Mouse (Mus musculus) G1E-ER4 (cell line): Measurements from ENCODE around the gene BC053393. TPM values are rescaled to one million over a fixed set of nuclear protein-coding genes. Genes with fewer than 3 reads are reported as not detected.

Experiments
- GATA1 ChIP-seq: IDR thresholded peaks from one replicate; pipeline ENCODE4 v1.8.0; 2012; ENCODE audit warnings: low read length, inconsistent platforms
- polyA plus RNA-seq: library from polyadenylated mRNA; stranded (reverse); fragments of >175 nt; gene quantifications from 2 replicates; pipeline ENCODE4 v1.2.3, GENCODE M21; 2012

Gene BC053393
- polyA plus RNA-seq, 1 experiment, result not detected

- no peak for TF ChIP-seq GATA1
Measured at GRCm38 (mm10) chr11:46620414-46621168, 49.3 kb downstream of the BC053393 start.

- no peak for TF ChIP-seq GATA1
Measured at GRCm38 (mm10) chr11:46629211-46629795, 58.0 kb downstream of the BC053393 start, which contains the start of gene Dppa1. Dppa1 (minus strand) TSS chr11:46629261.

- TF ChIP-seq GATA1, result no peak
Measured at GRCm38 (mm10) chr11:46631635-46632034, 60.3 kb downstream of the BC053393 start.

- no peak for TF ChIP-seq GATA1
Measured at GRCm38 (mm10) chr11:46636568-46636967, 65.2 kb downstream of the BC053393 start.

Other genes starting within 250 kb of the BC053393 start
- 0.05 and 0.15 TPM in 2 replicates for gene Itk, start 182.0 kb upstream of the BC053393 start, polyA plus RNA-seq
- gene Fam71b, start 175.0 kb upstream of the BC053393 start, polyA plus RNA-seq, result not detected in 2 replicates
- gene Med7, start 134.6 kb upstream of the BC053393 start, polyA plus RNA-seq, result 197 and 278 TPM in 2 replicates
- 0.91 and 1.2 TPM in 2 replicates for gene Havcr2, start 116.6 kb upstream of the BC053393 start, polyA plus RNA-seq
- not detected in 2 replicates for gene Gm12169, start 47.3 kb upstream of the BC053393 start, polyA plus RNA-seq
- not detected in 2 replicates for gene Dppa1, start 57.7 kb downstream of the BC053393 start, polyA plus RNA-seq
- not detected in 2 replicates for gene Timd2, start 135.5 kb downstream of the BC053393 start, polyA plus RNA-seq
- not detected in 2 replicates for gene Havcr1, start 163.5 kb downstream of the BC053393 start, polyA plus RNA-seq
- not detected in 2 replicates for gene Timd4, start 239.3 kb downstream of the BC053393 start, polyA plus RNA-seq